Mouse (Mus musculus) embryonic fibroblast, embryonic 13.5 days (primary cell): ENCODE results near the gene Rabepk.

ENCODE experiments used
- CTCF ChIP-seq: IDR thresholded peaks from 2 replicates; pipeline ENCODE4 v1.5.1; 2011; ENCODE audit warnings: mild to moderate bottlenecking, control low read depth, low read length, moderate library complexity, borderline replicate concordance; ENCODE audit not compliant: insufficient read depth
- POLR2A ChIP-seq: IDR thresholded peaks from 2 replicates; pipeline ENCODE4 v1.6.1; 2011; ENCODE audit warnings: low read depth, mild to moderate bottlenecking, control low read depth, low read length, moderate library complexity

DNA sequence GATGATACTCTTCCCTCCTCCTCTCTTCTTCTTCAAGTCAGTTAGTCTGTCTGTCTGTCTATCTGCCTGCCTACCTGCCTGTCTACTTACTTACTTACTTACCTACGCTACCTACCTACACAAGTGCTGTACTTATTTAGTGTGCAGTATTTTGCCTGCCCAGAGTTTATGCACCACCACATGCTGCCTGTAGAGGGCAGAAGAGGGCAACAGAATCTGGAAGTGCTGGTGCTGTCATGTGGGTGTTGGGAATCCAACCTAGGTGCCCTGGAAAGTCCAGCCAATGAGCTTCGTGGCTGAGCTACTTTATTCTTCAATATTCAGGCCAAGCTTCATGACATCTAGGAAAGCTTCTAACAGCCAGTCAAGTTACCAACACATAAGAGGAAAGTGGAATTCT lies 15.6 kb downstream of the Rabepk start:
- TF ChIP-seq POLR2A (no peak), CTCF (peak; percentile 76; the same call in 1 of the 2 replicates)
